Mouse (Mus musculus): Measurements from ENCODE around the gene Lpxn. TPM values are rescaled to one million over a fixed set of nuclear protein-coding genes. Genes with fewer than 3 reads are reported as not detected.

The Lpxn gene
- polyA plus RNA-seq, 1 experiment = 8.2 TPM

DNA sequence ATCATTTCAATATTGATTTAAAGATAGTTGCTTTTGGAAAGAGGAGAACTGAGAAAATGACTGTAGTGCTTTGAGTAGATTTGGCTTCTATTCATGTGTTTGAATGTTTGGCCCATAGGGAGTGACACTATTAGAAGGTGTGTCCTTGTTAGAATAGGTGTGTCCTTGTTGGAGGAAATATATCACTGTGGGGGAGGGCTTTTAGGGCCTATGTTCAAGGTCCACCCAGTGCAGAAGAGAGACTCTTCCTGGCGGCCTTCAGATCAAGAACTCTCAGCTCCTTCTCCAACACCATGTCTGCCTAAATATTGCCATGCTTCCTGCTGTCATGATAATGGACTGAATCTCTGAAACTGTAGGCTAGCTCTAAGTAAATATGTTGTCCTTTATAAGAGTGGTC lies 8.2 kb downstream of the Lpxn start:
- no peak for DNase-seq (ENCODE audit: low read depth)

- DNase-seq (ENCODE audit: low read depth) = no peak
These were observed 9.7 kb downstream of the Lpxn start for GRCm38 (mm10) chr19:12805730-12806129.

DNA sequence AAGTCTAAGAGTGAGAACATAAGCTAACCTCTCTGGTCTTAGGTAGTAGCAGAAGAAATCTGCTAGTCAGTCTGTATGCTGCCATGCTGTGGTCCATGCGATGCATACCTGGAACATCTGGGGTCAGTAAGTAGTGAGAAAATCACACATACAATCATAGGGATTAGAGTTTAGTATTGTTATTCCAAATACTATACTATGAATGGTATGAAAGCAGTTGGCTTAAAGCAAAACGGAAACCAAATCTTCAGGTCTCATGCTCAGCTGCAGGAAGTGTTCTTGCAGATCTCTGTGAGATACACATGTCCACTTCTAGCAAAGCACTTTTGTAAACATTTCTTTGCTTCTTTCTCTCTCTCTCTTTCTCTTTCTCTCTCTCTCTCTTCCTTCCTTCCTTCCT lies 10.2 kb downstream of the Lpxn start:
- no peak for DNase-seq (ENCODE audit: low read depth)

GRCm38 (mm10) chr19:12812644-12813364 lies 16.8 kb downstream of the Lpxn start:
- no peak for DNase-seq (ENCODE audit: low read depth)

DNA sequence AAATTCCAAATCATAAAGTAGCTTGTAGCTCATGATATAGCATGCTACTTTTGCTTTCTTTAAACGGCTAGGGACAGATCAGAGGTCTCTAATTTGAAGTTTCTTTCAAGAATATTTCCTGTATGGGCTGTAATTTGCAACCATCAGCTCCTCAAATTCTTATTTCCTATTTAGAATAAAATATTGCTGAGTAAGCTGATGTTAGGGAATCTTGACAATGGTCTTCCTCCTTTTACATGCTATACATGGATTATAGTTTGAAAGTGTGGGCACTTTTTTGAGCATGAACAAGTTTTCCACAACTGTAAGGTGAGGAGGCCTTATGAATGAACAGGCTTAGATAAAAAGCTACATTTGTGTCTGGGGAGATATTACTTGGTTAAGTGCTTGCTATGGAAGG lies 17.9 kb downstream of the Lpxn start:
- no peak for DNase-seq (ENCODE audit: low read depth)

DNA sequence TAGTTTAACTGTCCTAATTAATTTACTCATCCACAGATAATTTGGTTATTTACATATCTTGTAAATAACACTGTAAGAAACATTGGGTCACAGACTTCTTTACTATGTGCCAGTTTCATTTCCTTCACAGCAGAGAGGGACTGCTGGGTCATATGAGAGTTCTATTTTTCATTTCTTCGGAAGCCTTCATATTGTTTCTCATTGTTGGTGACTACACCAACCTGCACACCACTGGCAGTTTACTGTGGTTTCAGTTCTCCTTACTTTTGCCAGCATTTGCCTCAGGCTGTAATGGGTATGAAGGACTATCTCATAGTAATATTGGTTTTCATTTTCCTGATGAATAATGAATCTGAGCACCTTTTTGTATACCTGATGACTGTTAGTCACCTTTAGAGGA lies 22.5 kb downstream of the Lpxn start:
- no peak for DNase-seq (ENCODE audit: low read depth)

GRCm38 (mm10) chr19:12820383-12820782 lies 24.4 kb downstream of the Lpxn start:
- DNase-seq (ENCODE audit: low read depth) = no peak

DNA sequence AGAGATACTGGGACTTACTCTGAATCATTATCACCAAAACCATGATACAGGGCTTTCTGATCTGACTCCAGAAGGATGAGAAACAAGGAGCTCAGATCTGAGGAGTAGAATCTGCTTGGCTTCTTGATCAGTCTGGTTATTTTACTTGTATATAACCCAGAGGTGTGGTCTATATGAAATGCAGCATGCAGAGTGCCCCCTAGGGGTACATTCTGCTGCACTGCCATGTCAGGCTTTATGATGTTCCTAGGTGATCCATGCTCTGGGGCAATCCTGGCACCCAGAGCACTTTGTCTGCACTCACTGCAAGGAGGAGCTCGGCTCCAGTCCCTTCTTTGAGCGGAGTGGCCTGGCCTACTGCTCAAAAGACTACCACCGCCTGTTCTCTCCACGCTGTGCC lies 28.6 kb downstream of the Lpxn start:
- DNase-seq (ENCODE audit: low read depth) = no peak

DNA sequence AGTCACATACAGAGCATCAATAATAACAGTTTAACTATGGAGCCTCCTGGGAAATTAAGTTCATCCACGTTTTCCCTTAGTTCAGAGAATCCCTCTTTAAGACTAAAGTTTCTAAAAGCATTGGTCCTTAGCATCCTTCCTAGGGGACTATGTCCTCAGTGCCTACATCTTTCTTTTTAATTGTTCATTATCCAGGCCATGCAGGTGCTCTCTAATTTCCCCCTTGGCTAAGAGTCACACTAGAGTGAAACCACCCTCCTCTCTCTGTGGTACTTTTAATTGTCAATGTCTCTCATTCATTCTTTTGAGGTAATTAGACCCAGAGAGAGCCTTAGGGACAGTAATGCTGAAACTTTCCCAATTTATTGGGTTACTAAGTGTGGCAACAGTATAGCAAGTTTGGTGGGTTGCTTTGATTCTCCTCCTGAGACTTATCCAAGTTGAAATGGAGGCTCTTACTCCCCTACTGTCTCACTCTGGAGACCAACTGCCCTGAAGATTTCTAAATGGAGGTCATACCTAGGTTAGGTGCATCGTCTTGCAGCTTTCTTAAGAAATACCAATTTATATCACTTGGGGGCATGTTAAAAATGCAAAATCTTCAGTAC lies 34.9 kb downstream of the Lpxn start:
- no peak for DNase-seq (ENCODE audit: low read depth)

- DNase-seq (ENCODE audit: low read depth) = no peak
These were observed 35.6 kb downstream of the Lpxn start for GRCm38 (mm10) chr19:12831559-12831958.

DNA sequence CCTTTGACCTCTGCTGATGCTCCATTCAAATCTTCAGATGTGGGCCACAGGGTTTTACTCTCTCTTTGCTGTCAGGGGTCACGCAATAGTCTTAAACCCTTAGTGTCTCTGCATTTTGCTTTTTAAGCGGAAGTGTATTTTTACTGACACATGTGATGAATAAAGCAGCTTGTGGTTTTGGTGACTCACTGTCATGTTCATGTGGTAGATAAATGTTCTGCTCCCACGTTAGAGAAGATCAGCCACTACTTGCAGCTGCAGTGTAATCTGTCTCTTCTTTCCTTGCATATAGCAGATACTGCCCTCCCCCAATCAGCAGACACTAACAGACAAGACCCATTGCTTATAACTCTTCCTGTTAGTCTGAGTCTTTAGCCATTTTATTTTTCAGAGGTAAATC lies 37.6 kb downstream of the Lpxn start:
- DNase-seq (ENCODE audit: low read depth) = no peak

- DNase-seq (ENCODE audit: low read depth) = no peak
These were observed 42.5 kb downstream of the Lpxn start for GRCm38 (mm10) chr19:12838507-12838906.

- no peak for DNase-seq (ENCODE audit: low read depth)
These were observed 50.4 kb downstream of the Lpxn start, which contains the start of gene Gm5244 for GRCm38 (mm10) chr19:12846382-12846781. Gene Gm5244 (plus strand): TSS chr19:12846682.

DNA sequence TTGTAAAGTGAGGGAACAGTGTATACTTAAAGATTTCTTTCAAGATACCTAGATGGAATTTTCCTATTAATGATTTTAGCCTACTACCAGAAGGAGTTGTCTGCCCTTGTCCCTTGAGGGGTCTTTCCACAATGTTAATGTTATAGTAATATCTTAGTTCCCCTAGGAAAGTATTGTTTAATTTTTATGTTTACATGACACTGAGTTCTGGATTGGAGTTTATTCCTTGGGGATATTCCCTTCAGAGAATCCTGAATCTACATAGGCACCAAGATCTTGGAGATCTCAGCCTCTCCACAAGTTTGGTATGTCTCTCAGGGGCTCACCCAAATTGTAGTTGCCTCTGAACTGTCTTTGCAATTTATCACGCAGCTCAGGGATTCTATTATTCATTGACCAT lies 61.0 kb downstream of the Lpxn start, which contains the start of gene Olfr1444:
Olfr1444 (plus strand) TSS at position 301 of the 400 bp plus-strand sequence.
- no peak for DNase-seq (ENCODE audit: low read depth)

Other genes with a start within 250 kb of the Lpxn start
- 0.08 and 0.19 TPM in 2 replicates for gene Gm4952, start 196.2 kb upstream of the Lpxn start, polyA plus RNA-seq (2012; rRNA removed)
- gene Glyat, start 162.9 kb upstream of the Lpxn start, polyA plus RNA-seq (2012; rRNA removed) = 0.07 and 0.22 TPM in 2 replicates
- 0.09 TPM in 1 of 2 replicates, not detected in the other for gene Olfr1442, start 125.8 kb upstream of the Lpxn start, polyA plus RNA-seq (2012; rRNA removed)
- gene Olfr1443, start 118.1 kb upstream of the Lpxn start, polyA plus RNA-seq (2012; rRNA removed) = not detected in 2 replicates
- gene Keg1, start 100.4 kb upstream of the Lpxn start, polyA plus RNA-seq (2012; rRNA removed) = 0.72 and 1.3 TPM in 2 replicates
- 0.57 and 1.2 TPM in 2 replicates for gene Cntf, start 30.6 kb upstream of the Lpxn start, polyA plus RNA-seq (2012; rRNA removed)
- gene Zfp91, start 67 bp upstream of the Lpxn start, polyA plus RNA-seq (2012; rRNA removed) = 21.8 and 24.6 TPM in 2 replicates
- not detected in 2 replicates for gene Gm5244, start 50.5 kb downstream of the Lpxn start, polyA plus RNA-seq (2012; rRNA removed)
- not detected in 2 replicates for gene Olfr1444, start 61.1 kb downstream of the Lpxn start, polyA plus RNA-seq (2012; rRNA removed)
- not detected in 2 replicates for gene Olfr1445, start 87.7 kb downstream of the Lpxn start, polyA plus RNA-seq (2012; rRNA removed)
- not detected in 2 replicates for gene Olfr1446, start 97.3 kb downstream of the Lpxn start, polyA plus RNA-seq (2012; rRNA removed)
- gene Olfr1447, start 107.5 kb downstream of the Lpxn start, polyA plus RNA-seq (2012; rRNA removed) = not detected in 2 replicates
- gene Olfr1448, start 128.2 kb downstream of the Lpxn start, polyA plus RNA-seq (2012; rRNA removed) = not detected in 2 replicates
- not detected in 2 replicates for gene Olfr1449, start 134.6 kb downstream of the Lpxn start, polyA plus RNA-seq (2012; rRNA removed)
- not detected in 2 replicates for gene Olfr1450, start 154.1 kb downstream of the Lpxn start, polyA plus RNA-seq (2012; rRNA removed)
- not detected in 2 replicates for gene Olfr1451, start 198.8 kb downstream of the Lpxn start, polyA plus RNA-seq (2012; rRNA removed)
- gene Olfr1453, start 232.1 kb downstream of the Lpxn start, polyA plus RNA-seq (2012; rRNA removed) = not detected in 2 replicates

Data from gonadal fat pad, adult 2 months (tissue).